ENCODE assay signal across 17 mouse cellular contexts in genomic region chr5:26007697-26008096, GRCm38 (mm10). TPM values are rescaled to one million over a fixed set of nuclear protein-coding genes. Genes with fewer than 3 reads are reported as not detected.
ATAC-seq and TF ChIP-seq lines count a peak whose summit lies in the region.
"Not testable (repeated sequence)": the region's sequence is repeated elsewhere in the genome, so short reads cannot be mapped to it uniquely, and the experiment has no call there.
"Had no signal": no experiment of that assay in that cellular context is flagged by ENCODE, and none has a peak within 500 bp of the region (broad histone marks: within the 10 kb centered on the region; RNA-seq: fewer than 3 reads in every experiment).

No protein-coding gene starts in this region.

- H3K27me3 ChIP-seq in E14TG2a.4 (ENCODE audit: insufficient read depth, low read length): peaks cover 26% of the 10 kb centered on the region
- H3K27me3 ChIP-seq in forebrain, embryonic 12.5 days: peaks cover 10% of the 10 kb centered on the region
- H3K27me3 ChIP-seq in heart, embryonic 12.5 days (replicated peaks): peaks cover 14% of the 10 kb centered on the region
- not testable (repeated sequence) for H3K27me3 ChIP-seq in hindbrain, embryonic 13.5 days; midbrain, embryonic 15.5 days (replicated peaks); neural tube, embryonic 14.5 days (ENCODE audit: control insufficient read depth, insufficient read depth, low read length)
- H3K27me3 ChIP-seq in limb, embryonic 15.5 days: peaks cover 11% of the 10 kb centered on the region

- H3K36me3 ChIP-seq in E14TG2a.4 (ENCODE audit: insufficient read depth, low read length); forebrain, embryonic 12.5 days (replicated peaks); heart, embryonic 12.5 days; hindbrain, embryonic 13.5 days; limb, embryonic 15.5 days; midbrain, embryonic 15.5 days (replicated peaks); neural tube, embryonic 14.5 days (ENCODE audit: control insufficient read depth, insufficient read depth, low read length): not testable (repeated sequence)

- 68% methylated on average over 7 of the region's 7 CpGs for WGBS in forebrain, embryonic 12.5 days
- WGBS in heart, embryonic 12.5 days: 62% methylated on average over 7 of the region's 7 CpGs
- WGBS in hindbrain, embryonic 13.5 days: 75% methylated on average over 7 of the region's 7 CpGs
- 59% methylated on average over 7 of the region's 7 CpGs for WGBS in limb, embryonic 15.5 days
- 71% methylated on average over 7 of the region's 7 CpGs for WGBS in midbrain, embryonic 15.5 days
- 74% methylated on average over 6 of the region's 7 CpGs for WGBS in neural tube, embryonic 14.5 days

- not testable (repeated sequence) for H3K27ac ChIP-seq in forebrain, embryonic 12.5 days; heart, embryonic 12.5 days (ENCODE audit: poor library complexity, severe bottlenecking); hindbrain, embryonic 13.5 days; limb, embryonic 15.5 days; midbrain, embryonic 15.5 days; neural tube, embryonic 14.5 days (ENCODE audit: low read depth, low read length)

- TF ChIP-seq CTCF in E14TG2a.4 (conservative IDR thresholded peaks at IDR 0.05; ENCODE audit: low read length): not testable (repeated sequence)

- H3K4me1 ChIP-seq in E14TG2a.4 (replicated peaks; ENCODE audit: low read depth, low read length); forebrain, embryonic 12.5 days; heart, embryonic 12.5 days (replicated peaks); hindbrain, embryonic 13.5 days (replicated peaks); limb, embryonic 15.5 days; midbrain, embryonic 15.5 days; neural tube, embryonic 14.5 days (ENCODE audit: control insufficient read depth, insufficient read depth, low read length): not testable (repeated sequence)

- peak overlapping the region; percentile 55 for H3K4me2 ChIP-seq in forebrain, embryonic 12.5 days
- H3K4me2 ChIP-seq in heart, embryonic 12.5 days: peak overlapping the region; percentile 63; the same call in 1 of the 2 replicates
- peak overlapping the region; percentile 57 for H3K4me2 ChIP-seq in hindbrain, embryonic 13.5 days
- not testable (repeated sequence) for H3K4me2 ChIP-seq in limb, embryonic 15.5 days
- peak overlapping the region; percentile 53 for H3K4me2 ChIP-seq in midbrain, embryonic 15.5 days
- H3K4me2 ChIP-seq in neural tube, embryonic 14.5 days (ENCODE audit: low read depth, low read length): peak overlapping the region; percentile 71; the same call in 1 of the 2 replicates

- not testable (repeated sequence) for H3K9me3 ChIP-seq in E14TG2a.4 (ENCODE audit: low read length); forebrain, embryonic 12.5 days; heart, embryonic 12.5 days (replicated peaks); hindbrain, embryonic 13.5 days; limb, embryonic 15.5 days; midbrain, embryonic 15.5 days; neural tube, embryonic 14.5 days (ENCODE audit: control insufficient read depth, low read length)

- ATAC-seq in forebrain, embryonic 12.5 days (ENCODE audit: low FRiP score): 0 out of 2 replicates have a peak, but pooled peaks have one; percentile 11
- peak; percentile 39; the same call in 1 of the 2 replicates for ATAC-seq in heart, embryonic 12.5 days (ENCODE audit: insufficient number of reproducible peaks, low FRiP score)
- ATAC-seq in hindbrain, embryonic 13.5 days (ENCODE audit: low FRiP score): peak; percentile 7; the same call in 1 of the 2 replicates
- ATAC-seq in limb, embryonic 15.5 days (ENCODE audit: insufficient number of reproducible peaks, low FRiP score, low TSS enrichment, low read depth): 0 out of 2 replicates have a peak, but pooled peaks have one; percentile 35
- not testable (repeated sequence) for ATAC-seq in midbrain, embryonic 15.5 days (replicated peaks)
- peak; percentile 6; the same call in 1 of the 2 replicates for ATAC-seq in neural tube, embryonic 14.5 days (ENCODE audit: low read depth)

- peak overlapping the region; percentile 79 for H3K4me3 ChIP-seq in E14TG2a.4 (replicated peaks; ENCODE audit: low read length)
- not testable (repeated sequence) for H3K4me3 ChIP-seq in forebrain, embryonic 12.5 days (replicated peaks); heart, embryonic 12.5 days; limb, embryonic 15.5 days; neural tube, embryonic 14.5 days (ENCODE audit: low read depth, low read length)
- H3K4me3 ChIP-seq in hindbrain, embryonic 13.5 days: peak overlapping the region; percentile 35; the same call in 1 of the 2 replicates
- H3K4me3 ChIP-seq in midbrain, embryonic 15.5 days: peak overlapping the region; percentile 37; the same call in 1 of the 2 replicates

- H3K9ac ChIP-seq in forebrain, embryonic 12.5 days; heart, embryonic 12.5 days; hindbrain, embryonic 13.5 days; limb, embryonic 15.5 days; midbrain, embryonic 15.5 days; neural tube, embryonic 14.5 days (replicated peaks; ENCODE audit: low read depth, low read length): not testable (repeated sequence)

RNA-seq across cellular contexts. Expression of gene Gm1979, which starts 3.1 kb away (rescaled TPM):
- not detected in 2 replicates for polyA plus RNA-seq in forebrain, embryonic 12.5 days (2016; fragmentation: Nextera tagmentation; extraction: Ambion mirVana)
- 0.54 TPM in 1 of 2 replicates, not detected in the other for polyA plus RNA-seq in heart, embryonic 12.5 days (2016; fragmentation: Nextera tagmentation; extraction: Ambion mirVana)
- 0.13 and 0.18 TPM in 2 replicates for polyA plus RNA-seq in hindbrain, embryonic 13.5 days (2015; fragmentation: Nextera tagmentation; extraction: Ambion mirVana)
- not detected in 2 replicates for polyA plus RNA-seq in limb, embryonic 15.5 days (2015; fragmentation: Nextera tagmentation; extraction: Ambion mirVana)
- polyA plus RNA-seq in midbrain, embryonic 15.5 days (2015; fragmentation: Nextera tagmentation; extraction: Ambion mirVana): 0.18 and 0.70 TPM in 2 replicates
- 0.17 and 0.62 TPM in 2 replicates for polyA plus RNA-seq in neural tube, embryonic 14.5 days (2014; fragmentation: Nextera tagmentation; extraction: Ambion mirVana)
- polyA plus RNA-seq: cerebellum, adult 2 months; cortical plate, adult 2 months; frontal cortex, adult 2 months; intestine, postnatal 0 days; limb, embryonic 11.5 days; liver, embryonic 11.5 days; liver, postnatal 0 days; midbrain, embryonic 11.5 days; spleen, adult 2 months had no signal

RNA-seq across cellular contexts. Expression of gene Gm5862, which starts 15.0 kb away (rescaled TPM):
- polyA plus RNA-seq in forebrain, embryonic 12.5 days (2016; fragmentation: Nextera tagmentation; extraction: Ambion mirVana): not detected in 2 replicates
- polyA plus RNA-seq in heart, embryonic 12.5 days (2016; fragmentation: Nextera tagmentation; extraction: Ambion mirVana): not detected in 2 replicates
- not detected in 2 replicates for polyA plus RNA-seq in hindbrain, embryonic 13.5 days (2015; fragmentation: Nextera tagmentation; extraction: Ambion mirVana)
- 0.09 TPM in 1 of 2 replicates, not detected in the other for polyA plus RNA-seq in limb, embryonic 15.5 days (2015; fragmentation: Nextera tagmentation; extraction: Ambion mirVana)
- not detected in 2 replicates for polyA plus RNA-seq in midbrain, embryonic 15.5 days (2015; fragmentation: Nextera tagmentation; extraction: Ambion mirVana)
- 0.16 TPM in 1 of 2 replicates, not detected in the other for polyA plus RNA-seq in neural tube, embryonic 14.5 days (2014; fragmentation: Nextera tagmentation; extraction: Ambion mirVana)
- polyA plus RNA-seq: cerebellum, adult 2 months; cortical plate, adult 2 months; frontal cortex, adult 2 months; intestine, postnatal 0 days; kidney, embryonic 14.5 days; limb, embryonic 11.5 days; liver, embryonic 11.5 days; liver, postnatal 0 days; midbrain, embryonic 11.5 days; spleen, adult 2 months had no signal

RNA-seq across cellular contexts. Expression of gene Gm21698, which starts 19.2 kb away (rescaled TPM):
- polyA plus RNA-seq in forebrain, embryonic 12.5 days (2016; fragmentation: Nextera tagmentation; extraction: Ambion mirVana): not detected in 2 replicates
- polyA plus RNA-seq in heart, embryonic 12.5 days (2016; fragmentation: Nextera tagmentation; extraction: Ambion mirVana): 0.13 and 0.22 TPM in 2 replicates
- polyA plus RNA-seq in hindbrain, embryonic 13.5 days (2015; fragmentation: Nextera tagmentation; extraction: Ambion mirVana): 0.12 and 0.13 TPM in 2 replicates
- 0.12 TPM in 1 of 2 replicates, not detected in the other for polyA plus RNA-seq in limb, embryonic 15.5 days (2015; fragmentation: Nextera tagmentation; extraction: Ambion mirVana)
- 0.09 and 0.46 TPM in 2 replicates for polyA plus RNA-seq in midbrain, embryonic 15.5 days (2015; fragmentation: Nextera tagmentation; extraction: Ambion mirVana)
- polyA plus RNA-seq in neural tube, embryonic 14.5 days (2014; fragmentation: Nextera tagmentation; extraction: Ambion mirVana): 0.46 TPM in 1 of 2 replicates, not detected in the other
- polyA plus RNA-seq: cortical plate, adult 2 months; frontal cortex, adult 2 months; intestine, postnatal 0 days; limb, embryonic 11.5 days; liver, postnatal 0 days; spleen, adult 2 months had no signal

RNA-seq across cellular contexts. Expression of gene Speer4a, which starts 31.7 kb away (rescaled TPM):
- polyA plus RNA-seq in forebrain, embryonic 12.5 days (2016; fragmentation: Nextera tagmentation; extraction: Ambion mirVana): 0.10 TPM in 1 of 2 replicates, not detected in the other
- 0.06 and 0.10 TPM in 2 replicates for polyA plus RNA-seq in heart, embryonic 12.5 days (2016; fragmentation: Nextera tagmentation; extraction: Ambion mirVana)
- polyA plus RNA-seq in hindbrain, embryonic 13.5 days (2015; fragmentation: Nextera tagmentation; extraction: Ambion mirVana): 0.16 and 0.23 TPM in 2 replicates
- polyA plus RNA-seq in limb, embryonic 15.5 days (2015; fragmentation: Nextera tagmentation; extraction: Ambion mirVana): 0.14 TPM in 1 of 2 replicates, not detected in the other
- 0.17 and 0.23 TPM in 2 replicates for polyA plus RNA-seq in midbrain, embryonic 15.5 days (2015; fragmentation: Nextera tagmentation; extraction: Ambion mirVana)
- 0.35 and 0.44 TPM in 2 replicates for polyA plus RNA-seq in neural tube, embryonic 14.5 days (2014; fragmentation: Nextera tagmentation; extraction: Ambion mirVana)
- polyA plus RNA-seq: frontal cortex, adult 2 months; intestine, postnatal 0 days; kidney, embryonic 14.5 days; limb, embryonic 11.5 days; liver, postnatal 0 days; spleen, adult 2 months had no signal

RNA-seq across cellular contexts. Expression of gene Gm21680, which starts 35.2 kb away (rescaled TPM):
- 0.06 TPM in 1 of 2 replicates, not detected in the other for polyA plus RNA-seq in forebrain, embryonic 12.5 days (2016; fragmentation: Nextera tagmentation; extraction: Ambion mirVana)
- polyA plus RNA-seq in heart, embryonic 12.5 days (2016; fragmentation: Nextera tagmentation; extraction: Ambion mirVana): 0.09 and 0.17 TPM in 2 replicates
- polyA plus RNA-seq in hindbrain, embryonic 13.5 days (2015; fragmentation: Nextera tagmentation; extraction: Ambion mirVana): 0.16 TPM in 1 of 2 replicates, not detected in the other
- 0.14 TPM in 1 of 2 replicates, not detected in the other for polyA plus RNA-seq in limb, embryonic 15.5 days (2015; fragmentation: Nextera tagmentation; extraction: Ambion mirVana)
- polyA plus RNA-seq in midbrain, embryonic 15.5 days (2015; fragmentation: Nextera tagmentation; extraction: Ambion mirVana): 0.11 and 0.14 TPM in 2 replicates
- 0.26 and 0.62 TPM in 2 replicates for polyA plus RNA-seq in neural tube, embryonic 14.5 days (2014; fragmentation: Nextera tagmentation; extraction: Ambion mirVana)
- polyA plus RNA-seq: cerebellum, adult 2 months; cortical plate, adult 2 months; frontal cortex, adult 2 months; intestine, postnatal 0 days; limb, embryonic 11.5 days; liver, embryonic 11.5 days; liver, postnatal 0 days; midbrain, embryonic 11.5 days; spleen, adult 2 months had no signal
